Mouse (Mus musculus) brain, embryonic 14.5 days (tissue): Measurements from ENCODE around the gene Cpa3.

Source experiments
- CTCF ChIP-seq: fragments of 200-500 bp; IDR thresholded peaks from 2 replicates; pipeline ENCODE4 v1.5.1; 2012; ENCODE audit warnings: inconsistent platforms, mild to moderate bottlenecking, moderate library complexity, borderline replicate concordance; ENCODE audit not compliant: insufficient read depth, insufficient read length; ENCODE audit errors: extremely low read depth
- POLR2A ChIP-seq: fragments of 200-500 bp; IDR thresholded peaks from 2 replicates; pipeline ENCODE4 v1.6.1; 2012; ENCODE audit warnings: mild to moderate bottlenecking, inconsistent platforms, borderline replicate concordance; ENCODE audit not compliant: poor library complexity, insufficient read depth, insufficient read length, severe bottlenecking; ENCODE audit errors: extremely low read depth

GRCm38 (mm10) chr3:20198869-20199268 is 43.1 kb downstream of the Cpa3 start:
- TF ChIP-seq CTCF, result peak; percentile 78
- no peak for TF ChIP-seq POLR2A
